Mouse (Mus musculus): ENCODE measurements at regions not wholly inside any gene's neighbourhood (a gene's known extent, or its start where the extent isn't known, plus 50 kb on each side); places are given as distances from the start of the nearest gene placed in this dataset.

DNA sequence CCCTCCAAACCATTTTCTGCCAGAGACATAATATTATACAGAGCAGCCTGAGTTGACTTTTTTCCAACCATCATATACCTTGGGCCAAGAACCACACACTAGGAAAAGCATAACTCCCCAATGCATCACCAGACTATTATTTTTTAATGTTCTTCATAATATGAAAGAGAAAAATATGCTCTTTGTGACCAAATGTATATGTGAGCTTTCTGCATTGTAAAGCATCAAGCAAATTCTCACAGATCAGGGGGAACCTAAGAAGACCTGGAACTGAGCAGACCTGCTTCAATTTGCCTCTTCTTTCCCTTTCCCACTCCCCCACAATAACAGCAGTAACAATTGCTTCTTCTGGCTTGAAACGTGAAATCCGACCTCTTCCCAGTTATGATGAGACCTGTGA, 407.6 kb downstream of the Atp6ap1l start:
- no peak for DNase-seq (ENCODE audit: low spot score in 2 of 2)

DNA sequence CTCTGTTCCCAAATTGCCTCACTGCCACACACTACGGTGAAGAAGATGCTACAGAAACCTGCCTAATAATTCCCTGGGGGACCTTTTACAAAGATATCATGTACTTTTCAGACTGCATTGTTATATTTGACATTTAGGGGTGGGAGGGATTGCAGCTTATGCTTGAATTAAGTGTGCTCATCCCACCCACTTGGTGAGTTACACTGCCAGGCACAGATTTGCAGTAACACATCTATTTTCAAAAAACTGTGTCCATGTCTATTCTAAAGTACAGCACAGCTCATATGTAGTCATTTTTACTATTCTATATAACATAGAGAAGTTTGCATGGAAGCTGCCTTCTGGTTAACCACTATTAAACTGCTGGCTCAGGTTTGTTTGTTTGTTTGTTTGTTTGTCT, 404.3 kb upstream of the Xrcc4 start:
- no peak for DNase-seq (ENCODE audit: low spot score in 2 of 2)

DNA sequence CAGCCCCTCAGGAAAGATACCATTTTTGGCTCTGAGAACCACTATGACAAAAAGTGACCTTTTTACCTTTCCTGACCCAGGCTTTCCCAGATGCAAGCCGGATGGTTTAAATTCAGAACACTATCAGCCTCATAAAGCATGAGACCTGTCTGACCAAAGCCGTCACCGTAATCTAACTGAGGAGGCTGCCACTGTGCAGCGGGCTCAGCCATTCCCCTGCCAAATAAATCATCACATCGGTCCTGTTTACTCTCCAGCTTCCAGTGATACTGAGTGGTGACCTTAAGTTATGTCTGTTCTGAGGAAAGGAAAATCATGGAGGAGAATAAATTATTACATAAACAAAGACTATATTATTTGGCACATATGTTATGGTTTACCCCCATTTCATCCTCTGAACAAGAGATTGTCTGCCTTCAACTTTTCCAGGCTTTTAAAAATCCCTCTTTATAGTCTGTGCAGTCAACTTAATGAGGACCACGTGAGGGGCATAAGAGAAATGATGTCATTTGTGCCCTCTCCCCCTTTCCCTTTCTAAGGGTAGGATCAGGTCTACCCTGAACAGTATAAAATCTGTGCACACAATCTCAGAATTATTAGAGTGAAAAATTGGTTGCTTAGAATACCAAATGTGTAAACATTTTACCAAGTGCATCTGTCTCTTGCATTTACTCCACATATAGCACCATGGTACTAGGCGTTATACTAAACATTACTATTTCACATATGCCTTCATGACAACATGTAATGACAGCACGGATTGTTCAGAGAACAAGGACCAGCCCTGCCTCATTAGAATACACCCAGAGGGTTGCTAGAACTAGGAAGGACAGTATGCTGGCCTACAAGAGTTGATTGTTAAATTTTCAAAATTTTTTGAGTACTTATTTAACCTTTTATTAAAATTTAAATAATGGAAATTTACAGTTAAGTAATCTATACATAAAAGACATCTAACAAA, 401.9 kb upstream of the Xrcc4 start:
- DNase-seq (ENCODE audit: low spot score in 2 of 2): no peak

DNA sequence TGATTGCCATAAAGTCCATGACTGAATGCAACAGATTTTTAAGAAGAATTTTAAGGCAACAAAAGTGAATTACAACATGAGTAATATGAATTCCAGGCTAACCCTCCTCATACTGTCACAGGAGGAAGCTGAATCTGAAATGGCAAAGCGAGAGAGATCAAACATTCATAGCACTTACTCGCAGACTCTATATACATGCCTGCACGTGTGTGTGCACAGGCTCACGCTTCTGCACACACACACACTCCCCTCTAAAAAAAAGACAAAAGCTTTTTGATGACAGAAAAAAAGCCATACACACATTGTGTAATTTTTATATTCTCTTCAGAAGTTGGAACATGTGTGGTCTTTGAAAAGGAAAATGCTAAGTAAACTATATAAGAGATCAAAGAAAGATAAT, 391.1 kb upstream of the Xrcc4 start:
- no peak for DNase-seq (ENCODE audit: low spot score in 2 of 2)

DNA sequence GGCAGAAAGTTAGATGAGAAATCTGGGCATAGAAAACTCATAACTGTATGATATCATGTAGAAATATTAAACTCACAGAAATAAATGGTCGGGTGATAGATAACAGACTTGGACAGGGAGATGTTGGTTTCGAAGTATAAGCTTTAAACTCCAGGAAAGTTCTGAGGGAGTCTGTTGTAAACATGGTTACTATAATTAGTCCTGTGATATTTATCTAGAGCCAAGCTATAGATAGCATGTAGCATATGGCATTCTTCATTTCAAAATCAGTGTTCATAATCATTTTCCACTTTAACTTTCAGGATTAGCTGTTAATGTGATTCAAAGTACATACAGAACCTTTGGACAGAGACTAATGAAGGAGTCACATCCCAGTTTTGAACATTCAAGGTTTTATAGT, 387.5 kb upstream of the Xrcc4 start:
- no peak for DNase-seq (ENCODE audit: low spot score in 2 of 2)

DNA sequence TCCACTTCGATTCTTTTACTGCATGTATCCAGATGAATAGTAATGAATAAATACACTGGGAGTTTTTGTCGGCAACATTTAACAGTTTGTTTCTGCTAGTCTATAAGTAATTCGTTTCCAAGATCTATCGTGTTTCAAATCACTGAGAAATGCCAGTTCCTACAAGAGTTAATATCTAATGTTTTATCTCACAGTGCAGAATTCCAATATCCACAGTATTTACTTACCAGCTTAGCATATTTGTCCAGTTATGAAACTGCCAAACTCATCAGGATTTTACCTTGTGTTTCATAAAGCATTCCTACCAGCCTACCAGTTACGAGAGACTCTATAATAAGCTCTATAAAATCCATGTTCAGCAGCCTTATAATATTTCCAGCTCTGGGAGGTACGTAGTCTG, 385.1 kb upstream of the Xrcc4 start:
- DNase-seq (ENCODE audit: low spot score in 2 of 2): no peak

DNA sequence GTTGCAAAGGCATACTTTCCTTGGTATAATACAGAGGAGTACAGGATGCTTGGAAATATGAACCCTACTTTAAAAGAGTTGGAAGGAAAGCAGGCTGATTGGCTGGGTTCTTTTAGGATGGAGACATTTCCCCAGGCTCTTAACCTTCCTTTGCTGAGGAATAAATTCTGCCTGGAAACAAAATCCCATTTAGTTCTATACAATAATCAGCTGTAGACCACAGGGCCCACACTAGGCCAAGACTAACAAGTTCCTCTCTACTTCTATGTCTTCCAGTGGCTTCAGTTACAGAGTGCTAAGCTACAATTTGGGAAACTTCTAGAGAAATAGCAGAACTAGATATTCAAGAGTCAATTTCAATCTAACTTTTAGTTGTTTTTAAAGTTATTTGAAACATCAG, 384.6 kb upstream of the Xrcc4 start:
- no peak for DNase-seq (ENCODE audit: low spot score in 2 of 2)

DNA sequence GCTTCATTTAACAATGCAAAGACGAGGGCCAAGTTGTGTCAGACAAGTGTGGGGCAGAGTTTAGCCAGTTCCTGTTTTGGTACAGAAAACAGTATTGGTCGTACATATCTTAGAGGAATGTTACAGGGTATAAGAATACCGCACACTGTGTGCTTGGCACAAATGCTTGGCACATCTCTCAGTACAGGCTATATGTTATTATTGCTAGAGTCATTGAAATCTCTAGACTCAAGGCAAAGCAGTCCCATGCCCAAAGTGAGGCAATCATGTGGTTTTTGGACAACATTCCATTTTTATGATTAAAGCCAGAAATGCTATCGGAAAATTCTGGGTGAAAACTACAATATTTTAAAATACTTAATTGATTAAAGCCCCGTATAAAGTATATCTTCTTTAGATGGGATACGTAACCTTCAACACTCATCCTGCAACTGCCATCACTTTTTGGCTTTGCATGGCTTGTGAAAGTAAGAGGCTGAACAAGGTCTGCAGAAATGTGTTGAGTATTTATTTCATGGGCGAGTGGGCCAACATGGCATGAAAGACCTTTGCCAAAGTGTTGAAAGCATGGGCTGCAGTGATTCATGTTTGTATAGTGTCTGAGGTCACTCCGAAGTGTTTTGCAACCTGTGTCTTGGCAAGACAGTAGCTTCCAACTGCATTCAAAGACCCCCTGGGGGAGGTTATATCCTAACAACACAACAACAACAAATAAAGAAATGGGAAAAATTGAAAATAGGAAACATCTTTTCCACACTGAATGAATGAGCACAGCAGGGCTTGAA, 383.8 kb upstream of the Xrcc4 start:
- no peak for DNase-seq (ENCODE audit: low spot score in 2 of 2)

DNA sequence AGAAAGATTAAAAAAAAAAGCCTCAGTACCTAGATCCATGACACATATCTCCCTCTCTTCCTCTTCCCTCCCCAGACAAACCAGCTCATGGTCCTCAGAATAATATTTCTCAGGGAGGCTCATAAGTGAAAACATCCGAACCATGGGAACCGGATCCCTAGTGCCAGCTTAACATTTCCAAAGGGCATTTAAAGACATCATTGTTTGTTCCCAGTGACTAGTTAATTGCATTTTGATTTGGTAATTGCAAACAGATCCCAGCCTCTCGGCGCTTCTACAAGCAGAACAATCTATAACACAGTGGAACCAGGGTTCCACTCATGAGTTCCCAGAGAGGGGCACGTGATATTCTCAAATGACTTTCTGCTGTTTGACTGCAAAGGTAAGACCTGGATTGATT, 376.7 kb upstream of the Xrcc4 start:
- no peak for DNase-seq (ENCODE audit: low spot score in 2 of 2)

DNA sequence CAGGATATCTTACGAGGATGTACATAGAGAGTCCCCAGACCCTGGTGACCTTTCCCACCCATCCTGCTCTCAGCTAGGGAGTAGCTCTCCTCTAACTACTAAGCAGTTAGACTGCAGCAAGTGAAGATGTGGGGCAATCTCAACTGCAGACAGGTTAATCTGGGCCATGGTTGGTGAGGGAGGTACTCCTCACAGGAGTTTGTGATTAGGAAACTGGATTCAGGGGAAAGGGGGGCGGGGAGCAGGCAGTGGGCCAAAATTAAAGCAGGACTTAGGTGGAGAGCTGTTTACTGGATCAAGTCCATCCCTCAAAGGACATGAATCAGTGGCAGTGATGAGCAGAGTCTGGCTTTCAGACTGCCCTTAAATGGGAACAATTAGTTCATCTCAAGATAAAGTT, 374.6 kb upstream of the Xrcc4 start:
- no peak for DNase-seq (ENCODE audit: low spot score in 2 of 2)

DNA sequence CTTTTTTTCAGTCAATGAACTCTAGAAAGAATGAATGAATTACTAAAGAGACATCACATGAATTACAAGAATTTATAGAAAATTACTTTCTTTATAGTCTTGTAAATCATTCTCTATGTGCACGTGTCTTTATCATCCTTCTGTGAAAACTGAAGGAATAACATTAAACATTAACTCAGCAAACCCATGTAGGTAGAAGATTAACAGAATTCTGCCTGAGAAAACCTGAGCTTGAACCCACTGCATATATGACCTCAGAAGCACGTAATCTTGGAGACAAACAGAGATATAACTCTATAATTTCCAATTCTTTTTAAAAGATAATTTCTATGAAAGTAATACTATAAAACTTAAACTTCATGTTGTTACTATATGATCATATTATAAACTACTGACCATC, 374.0 kb upstream of the Xrcc4 start:
- DNase-seq (ENCODE audit: low spot score in 2 of 2): no peak

DNA sequence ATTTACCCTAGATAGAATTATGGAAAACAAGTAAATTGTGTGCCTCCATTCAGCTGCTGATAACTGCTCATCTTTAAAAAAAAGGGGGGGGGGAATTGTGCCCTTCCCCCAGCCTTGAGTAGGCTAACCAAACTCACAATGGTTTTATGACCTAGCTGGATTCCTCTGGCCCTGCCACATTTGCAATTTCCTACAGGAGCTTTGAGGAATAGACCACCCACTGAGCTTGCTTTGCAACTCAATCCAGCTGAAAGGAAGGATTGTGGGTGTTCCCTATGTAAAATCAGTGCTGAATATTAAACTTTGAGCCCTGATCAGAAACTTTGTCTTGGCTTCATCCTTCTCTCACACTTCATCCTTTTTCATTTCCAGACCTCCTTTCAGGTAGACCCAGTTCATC, 365.2 kb upstream of the Xrcc4 start:
- no peak for DNase-seq (ENCODE audit: low spot score in 2 of 2)

DNA sequence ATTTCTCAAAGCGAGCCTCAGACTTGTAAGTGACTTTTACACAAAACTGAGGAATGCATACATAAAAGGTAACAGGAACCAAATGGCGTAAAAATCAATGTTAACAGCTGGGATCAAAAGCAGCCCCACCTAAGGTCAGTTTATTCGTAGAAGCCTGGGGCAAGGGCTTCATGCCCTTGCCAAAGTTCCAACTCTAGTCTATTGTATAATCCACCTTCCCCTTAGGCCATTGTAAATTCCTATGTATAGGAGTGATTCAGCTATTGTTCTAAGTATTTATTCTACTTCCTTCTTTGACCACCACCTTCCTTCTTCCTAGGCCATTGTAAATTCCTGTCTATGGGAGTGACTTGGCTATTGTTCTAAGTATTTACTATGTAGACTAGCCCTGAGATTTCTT, 337.5 kb upstream of the Xrcc4 start:
- no peak for DNase-seq (ENCODE audit: low spot score in 2 of 2)

DNA sequence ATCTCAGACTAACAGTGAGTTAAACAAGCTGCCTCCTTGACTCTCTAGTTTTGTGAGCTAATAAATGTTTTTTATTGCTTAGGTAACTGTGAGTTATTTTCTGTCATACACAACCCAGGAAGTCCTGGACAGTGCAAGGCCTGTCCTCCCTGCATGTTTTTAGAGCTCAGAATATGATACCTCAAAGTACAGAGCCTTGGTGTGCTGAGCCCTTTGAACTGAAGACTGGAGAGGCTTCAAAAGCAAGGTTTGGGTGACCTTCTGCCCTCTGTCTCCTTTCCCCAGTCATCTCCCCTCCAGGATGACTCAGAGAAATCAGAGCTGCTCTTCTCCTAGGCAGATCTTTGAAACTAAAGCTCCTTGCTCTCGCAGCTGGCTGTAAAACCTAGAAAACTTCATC, 336.0 kb upstream of the Xrcc4 start:
- no peak for DNase-seq (ENCODE audit: low spot score in 2 of 2)

DNA sequence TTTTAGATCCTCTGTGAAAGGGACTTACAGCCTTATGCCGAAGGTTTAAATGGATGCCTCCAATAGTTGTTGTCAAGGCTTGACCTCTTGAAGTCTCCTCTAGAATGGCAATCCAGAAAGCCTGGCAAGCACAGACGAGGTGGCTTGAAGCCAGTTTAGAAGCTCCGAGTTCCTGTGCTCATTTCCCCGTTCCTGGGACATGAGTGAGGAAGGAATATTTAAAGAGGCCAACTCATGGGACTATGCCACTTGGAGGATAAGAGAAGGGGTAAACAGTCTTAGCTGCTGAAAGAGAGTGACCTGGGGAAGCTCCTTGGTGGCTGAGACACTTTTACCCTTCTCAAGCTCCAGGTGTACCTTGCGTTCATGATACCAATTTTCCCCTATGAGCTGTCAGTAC, 335.1 kb upstream of the Xrcc4 start:
- DNase-seq (ENCODE audit: low spot score in 2 of 2): no peak

DNA sequence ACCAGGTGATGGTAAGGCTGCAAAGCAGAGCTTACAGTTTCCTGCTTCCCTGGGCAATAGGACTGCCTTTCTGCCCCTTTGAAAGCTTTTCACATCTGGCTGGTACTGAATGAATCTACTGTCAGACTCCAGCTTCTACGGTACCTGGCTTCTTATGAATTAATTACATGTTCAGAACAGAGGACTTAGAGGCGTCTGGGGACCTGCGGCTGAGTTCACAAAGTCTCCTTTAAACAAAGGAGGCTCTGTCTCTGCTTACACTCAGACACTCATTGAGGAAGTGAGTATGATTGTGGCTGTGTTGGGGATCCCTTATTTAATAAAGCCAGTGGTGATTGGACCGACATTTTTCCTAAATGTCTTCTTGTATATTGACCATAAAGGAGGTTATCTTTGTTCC, 331.6 kb upstream of the Xrcc4 start:
- no peak for DNase-seq (ENCODE audit: low spot score in 2 of 2)

DNA sequence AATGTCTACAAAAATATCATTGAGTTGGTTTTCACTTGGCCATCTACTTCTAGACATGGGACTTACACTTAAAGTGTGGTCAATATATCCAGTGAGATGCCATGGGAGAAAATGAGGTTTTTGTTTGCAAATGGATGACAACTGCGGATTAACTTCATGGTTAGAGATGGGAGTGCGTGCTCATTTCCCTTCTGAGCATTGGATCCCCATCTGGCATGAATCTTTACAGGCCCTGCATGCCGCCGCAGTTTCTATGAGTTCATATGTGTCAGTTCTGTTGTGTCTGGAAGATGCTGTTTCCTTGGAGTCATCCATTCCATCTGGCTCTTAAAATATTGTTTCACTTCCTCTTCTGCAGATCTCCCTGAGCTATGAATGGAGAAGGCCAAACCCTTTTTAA, 315.0 kb upstream of the Xrcc4 start:
- no peak for DNase-seq (ENCODE audit: low spot score in 2 of 2)

DNA sequence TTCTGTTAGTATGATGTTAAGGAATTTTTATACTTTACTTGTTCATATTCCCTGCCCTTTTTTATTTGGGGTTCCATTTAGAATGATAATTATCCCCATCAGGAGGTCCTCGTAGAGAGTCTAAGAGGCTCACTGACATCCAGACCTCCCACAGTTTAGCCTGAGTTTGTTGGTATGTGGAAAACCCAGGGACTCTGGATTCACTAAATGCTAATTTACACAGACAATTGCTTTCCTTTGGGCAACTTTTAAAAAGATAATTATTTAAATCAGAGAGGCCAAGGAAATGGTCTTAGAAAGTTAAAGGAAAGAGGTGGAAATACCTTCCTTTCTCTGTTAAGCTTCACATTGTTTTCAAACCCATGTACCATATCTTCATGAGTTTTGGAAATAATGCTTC, 312.7 kb upstream of the Xrcc4 start:
- no peak for DNase-seq (ENCODE audit: low spot score in 2 of 2)

DNA sequence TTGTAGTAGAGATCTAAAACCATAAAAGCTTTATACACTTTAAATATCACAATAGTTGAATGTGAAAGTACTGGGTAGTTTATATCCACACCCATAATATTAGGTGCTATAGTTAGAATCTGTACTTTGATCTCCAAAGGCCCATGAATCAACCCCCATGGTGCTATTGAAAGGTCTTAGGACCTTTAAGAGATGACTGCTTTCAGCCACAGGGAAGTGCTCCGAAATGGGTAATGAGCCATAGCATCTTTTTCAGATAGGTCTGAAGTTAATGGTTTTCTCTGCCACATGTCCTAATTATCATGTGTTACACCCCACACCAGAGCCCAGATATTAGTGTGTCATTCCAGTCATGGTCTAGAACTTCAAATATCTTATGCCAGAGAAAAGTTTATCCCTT, 312.1 kb upstream of the Xrcc4 start:
- DNase-seq (ENCODE audit: low spot score in 2 of 2): no peak

DNA sequence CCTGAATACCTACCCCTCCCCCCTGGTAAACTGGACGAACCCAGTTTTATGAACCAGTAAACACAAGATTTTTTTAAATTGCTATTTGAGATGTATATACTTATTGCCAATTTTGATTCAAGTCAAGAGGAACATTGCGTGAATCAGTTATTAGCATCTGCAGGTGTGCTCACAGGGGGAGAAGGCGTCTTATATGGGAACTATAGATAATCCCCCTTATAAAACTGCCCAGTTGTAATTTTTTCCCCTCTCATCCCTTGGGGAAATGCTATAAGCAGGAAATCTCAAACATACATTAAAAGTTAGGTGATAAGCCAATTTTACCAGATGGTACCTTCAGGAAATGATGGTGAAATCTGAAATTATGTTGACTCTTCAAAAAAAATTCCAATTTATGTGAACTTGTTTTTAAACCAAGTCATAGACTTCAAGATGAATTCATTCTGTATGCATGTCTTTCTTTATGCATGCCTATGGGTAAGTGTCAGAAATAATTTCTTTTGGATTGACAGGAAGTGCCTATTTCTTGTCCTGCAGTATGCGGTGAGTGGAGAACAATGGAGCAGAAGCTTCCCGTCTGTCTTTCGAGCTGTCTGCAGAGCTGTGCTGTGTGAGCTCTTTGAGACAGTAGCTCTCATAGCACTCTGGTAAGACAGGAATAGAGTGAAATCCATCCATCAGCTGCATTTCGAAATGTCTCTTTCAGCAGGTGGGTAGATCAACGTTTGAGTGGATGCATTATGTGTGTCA, 306.0 kb upstream of the Xrcc4 start:
- DNase-seq (ENCODE audit: low spot score in 2 of 2): no peak

DNA sequence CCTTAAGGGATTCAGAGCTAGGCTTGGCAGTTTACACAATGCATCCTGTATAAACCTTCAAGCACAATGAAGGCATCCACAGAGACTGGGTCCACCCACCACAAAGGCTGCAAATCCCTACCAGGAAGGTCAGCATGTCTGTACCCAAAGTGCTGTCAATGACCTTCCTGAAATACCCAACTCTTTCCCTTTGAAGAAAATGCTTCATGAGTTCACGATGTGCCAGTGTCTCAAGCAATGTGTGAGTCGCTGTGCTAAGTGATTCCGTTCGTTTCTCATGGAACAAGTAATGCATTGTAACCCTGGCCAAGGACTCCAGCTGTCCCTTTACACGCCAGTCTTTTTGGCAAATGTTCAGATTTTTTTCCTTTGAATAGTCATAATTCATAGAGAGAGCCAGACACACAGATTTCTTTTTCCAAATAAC, 305.4 kb upstream of the Xrcc4 start:
- DNase-seq (ENCODE audit: low spot score in 2 of 2): no peak

DNA sequence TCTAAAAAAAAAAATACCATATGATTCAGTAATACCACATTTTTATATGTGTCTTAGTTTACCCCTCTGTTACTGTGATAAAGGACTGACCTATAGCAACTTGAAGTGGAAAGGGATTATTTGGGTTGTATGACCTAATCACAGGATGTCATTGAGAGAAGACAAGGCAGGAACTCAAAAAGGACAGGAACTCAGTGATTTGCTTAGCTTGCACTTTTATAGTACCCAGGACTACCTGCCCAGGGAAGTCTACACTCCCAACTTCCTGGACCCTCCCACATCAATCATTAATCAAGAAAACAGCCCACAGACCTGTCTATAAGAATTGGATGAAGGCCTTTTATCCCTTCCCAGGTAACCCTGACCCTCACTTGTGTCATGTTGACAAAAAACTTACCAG, 303.0 kb upstream of the Xrcc4 start:
- no peak for DNase-seq (ENCODE audit: low spot score in 2 of 2)
